Mouse (Mus musculus) cerebellum, postnatal 36 days (tissue): ENCODE results near the gene Mogat1.
"Not testable (repeated sequence)": the region's sequence is repeated elsewhere in the genome, so short reads cannot be mapped to it uniquely, and the experiment has no call there.

Source experiments
- DNase-seq, 2 experiments: peaks; one replicate each; pipeline ENCODE4 v3.0.0; 2021 to 2022; ENCODE audit warnings: mixed read lengths in 2 of 2

Mogat1 gene

DNA sequence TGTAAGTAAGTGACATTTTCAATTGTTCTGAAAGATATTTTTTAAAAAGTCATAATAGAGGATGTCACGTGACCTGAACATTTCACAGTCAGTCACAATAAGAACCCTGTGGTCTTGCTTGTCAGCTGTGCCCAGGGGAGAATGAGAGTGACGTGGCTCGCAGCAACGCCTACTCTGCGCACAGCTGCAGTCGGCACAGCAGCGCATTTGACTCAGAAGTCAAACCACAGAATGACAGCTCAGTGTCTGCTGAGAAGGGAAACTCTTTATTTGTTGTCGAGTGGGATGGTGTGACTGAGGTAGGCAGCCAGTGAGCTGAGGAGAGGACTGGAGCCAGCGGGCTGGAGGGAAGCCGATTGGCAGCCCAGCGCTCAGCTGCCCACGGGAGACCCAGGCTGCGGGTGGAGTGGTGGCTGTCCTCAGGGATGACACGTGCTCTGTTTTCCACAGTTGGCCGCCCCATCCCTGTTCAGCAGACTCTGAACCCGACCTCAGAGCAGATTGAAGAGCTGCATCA lies 26.8 kb downstream of the Mogat1 start:
- DNase-seq = peak; percentile 62 to 72

DNA sequence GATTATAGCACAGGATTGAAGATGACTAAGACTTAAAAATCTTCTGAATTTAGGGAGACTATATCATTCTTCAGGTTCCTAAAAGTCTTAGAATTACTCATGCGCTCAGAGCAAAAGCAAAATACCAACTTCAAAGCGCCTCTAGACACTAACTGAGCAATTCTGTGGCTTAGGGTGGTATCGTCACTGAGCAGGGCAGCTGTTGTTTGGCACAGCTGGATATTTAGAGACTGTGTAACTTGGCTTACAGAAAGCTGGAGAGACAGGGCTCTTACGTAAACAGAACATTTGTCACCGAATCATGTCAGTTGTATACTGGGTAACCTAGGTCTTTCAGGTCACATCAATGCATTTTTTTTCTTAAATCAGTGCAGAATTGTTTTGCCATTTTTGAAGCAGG lies 27.6 kb downstream of the Mogat1 start:
- no peak for DNase-seq

DNA sequence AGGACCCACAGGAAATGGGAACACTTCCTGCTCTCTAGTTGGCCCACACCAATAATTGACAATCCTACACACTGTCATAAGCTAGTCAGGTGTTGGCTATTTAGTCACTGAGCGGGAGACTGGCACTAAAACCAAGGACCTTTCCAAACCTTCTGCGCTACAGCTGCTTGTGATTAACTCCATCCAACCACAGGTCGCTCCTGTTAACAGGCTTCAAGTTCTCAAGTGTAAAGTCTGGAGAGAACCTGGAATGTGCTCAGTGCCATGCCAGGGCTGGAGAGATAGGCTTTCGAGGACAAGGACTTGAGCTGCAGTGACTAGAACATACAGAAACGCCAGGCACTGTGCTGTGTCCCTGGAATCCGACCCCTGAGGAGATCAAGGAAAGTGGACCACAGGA lies 28.4 kb downstream of the Mogat1 start:
- no peak for DNase-seq

DNA sequence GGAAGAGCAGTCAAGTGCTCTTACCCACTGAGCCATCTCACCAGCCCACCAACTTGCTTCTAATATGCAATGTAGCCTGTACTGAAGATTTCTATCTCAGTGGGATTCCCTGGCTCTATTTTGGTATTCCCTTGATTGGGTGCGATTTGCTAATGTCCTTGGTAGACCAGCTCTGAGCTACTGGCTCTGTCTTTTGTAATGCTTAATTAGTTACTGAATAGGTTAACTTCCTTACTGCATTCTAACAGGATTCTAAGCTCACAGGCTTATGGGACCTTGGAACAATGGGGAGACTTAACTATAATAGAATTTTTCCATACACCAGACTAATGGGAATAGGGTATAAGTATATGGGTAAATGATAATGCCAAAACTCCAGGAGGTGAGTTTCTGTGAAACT lies 32.8 kb downstream of the Mogat1 start:
- not testable (repeated sequence) for DNase-seq

DNA sequence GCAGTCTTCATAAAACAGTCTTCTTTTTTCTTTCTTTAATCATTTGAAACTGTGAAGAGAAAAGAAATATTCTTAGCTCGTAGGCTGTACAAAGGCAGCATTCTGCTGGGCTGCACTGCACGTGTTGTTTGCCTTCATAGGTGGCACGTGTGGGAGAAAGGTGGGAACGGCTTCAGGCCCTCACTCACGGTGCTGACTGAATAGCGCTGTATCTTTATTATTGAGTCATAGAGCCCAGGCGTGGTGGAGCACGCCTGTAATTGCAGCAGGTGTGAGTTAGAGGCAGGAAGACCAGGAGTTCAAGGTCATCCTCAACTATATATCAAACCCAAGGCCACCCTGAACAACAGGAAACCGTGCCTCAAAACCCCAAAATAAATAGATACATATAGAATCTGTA lies 35.5 kb downstream of the Mogat1 start:
- no peak for DNase-seq

DNA sequence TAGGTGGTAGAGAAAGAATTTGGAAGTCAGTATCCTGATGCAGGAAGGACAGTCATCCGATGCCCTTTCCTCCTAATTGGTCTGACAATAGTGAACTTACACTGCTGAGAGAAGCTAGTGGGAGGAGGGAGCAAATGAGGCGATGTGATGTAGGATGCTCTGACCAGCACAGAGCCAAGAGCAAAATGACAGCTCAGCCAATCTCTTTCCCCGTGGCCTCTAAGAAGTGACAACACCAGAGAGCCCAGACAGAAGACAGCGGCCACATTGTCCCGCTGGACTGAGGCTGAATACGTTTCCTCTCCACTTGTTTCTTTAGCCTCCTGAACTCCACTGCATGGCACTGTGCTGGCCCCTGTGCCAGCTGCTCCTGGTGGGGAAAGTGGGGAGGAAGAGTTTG lies 38.2 kb downstream of the Mogat1 start:
- no peak for DNase-seq

DNA sequence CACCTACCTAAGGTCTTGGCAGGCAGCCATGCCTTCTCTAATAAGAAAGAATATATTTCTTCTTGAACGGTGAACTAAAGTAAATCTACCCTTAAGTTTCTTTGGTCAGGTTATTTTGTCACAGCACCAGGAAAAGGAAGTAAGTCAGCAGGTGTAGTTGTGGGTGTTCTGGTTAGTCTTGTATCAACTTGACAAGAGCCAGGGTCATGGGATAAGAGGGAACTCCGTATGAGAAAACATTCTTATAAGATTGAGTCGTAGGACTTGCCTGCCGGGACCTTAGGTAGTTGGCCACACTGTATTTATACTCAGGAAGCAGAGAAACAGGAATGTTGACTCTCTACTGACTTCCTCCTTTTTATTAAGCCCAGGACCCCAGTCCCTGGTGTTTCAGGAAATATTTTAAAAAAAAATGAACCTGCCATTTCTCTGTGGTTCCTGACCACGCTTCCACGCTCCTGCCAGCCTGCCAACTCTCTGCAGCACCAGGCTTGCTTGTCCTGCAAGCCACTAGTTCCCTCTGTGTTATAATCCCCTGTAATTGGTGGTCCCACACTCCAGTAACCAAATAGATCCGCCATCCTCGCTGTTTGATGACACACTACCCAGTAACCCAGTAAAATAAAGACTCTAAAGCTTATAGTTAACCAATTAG lies 43.3 kb downstream of the Mogat1 start:
- no peak for DNase-seq

DNA sequence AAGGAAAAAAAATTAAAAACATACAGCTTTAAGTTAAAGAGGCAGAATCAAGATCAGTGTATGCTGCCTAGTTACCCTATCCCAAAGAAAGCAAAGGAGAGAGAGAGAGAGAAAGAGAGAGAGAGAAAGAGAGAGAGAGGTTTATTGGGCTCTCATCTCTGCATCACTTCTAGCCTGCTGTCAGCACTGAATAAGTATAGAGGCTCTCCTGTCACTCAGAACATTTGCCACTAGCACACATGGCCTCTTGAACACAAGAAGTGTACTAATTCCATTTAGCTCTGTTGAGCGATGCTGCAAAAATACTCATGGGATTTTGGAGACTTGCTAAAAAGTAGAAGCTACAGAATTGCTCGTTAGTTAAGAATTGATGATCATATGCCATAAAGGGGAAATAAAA lies 56.2 kb downstream of the Mogat1 start:
- DNase-seq = no peak

DNA sequence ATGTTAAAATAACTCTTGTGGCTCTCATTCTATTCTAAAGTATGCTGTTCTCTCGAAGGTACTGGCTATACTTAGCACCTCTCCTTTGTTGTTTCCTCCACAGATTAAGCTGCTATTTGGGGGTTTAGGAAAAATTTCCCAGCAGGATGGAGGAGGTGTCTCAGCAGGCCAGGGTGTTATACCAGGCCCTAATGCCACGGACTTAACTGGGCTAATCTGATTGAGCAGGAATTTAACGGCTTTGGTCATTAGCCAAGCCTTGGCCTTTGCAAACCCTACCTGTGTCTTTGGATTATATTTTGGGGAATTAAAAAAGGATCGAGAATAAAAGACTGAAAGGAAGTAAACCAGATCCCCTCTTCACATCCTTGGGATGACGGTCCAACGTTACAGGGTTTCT lies 56.6 kb downstream of the Mogat1 start:
- peak in 1 of 2 experiments; percentile 22 for DNase-seq

DNA sequence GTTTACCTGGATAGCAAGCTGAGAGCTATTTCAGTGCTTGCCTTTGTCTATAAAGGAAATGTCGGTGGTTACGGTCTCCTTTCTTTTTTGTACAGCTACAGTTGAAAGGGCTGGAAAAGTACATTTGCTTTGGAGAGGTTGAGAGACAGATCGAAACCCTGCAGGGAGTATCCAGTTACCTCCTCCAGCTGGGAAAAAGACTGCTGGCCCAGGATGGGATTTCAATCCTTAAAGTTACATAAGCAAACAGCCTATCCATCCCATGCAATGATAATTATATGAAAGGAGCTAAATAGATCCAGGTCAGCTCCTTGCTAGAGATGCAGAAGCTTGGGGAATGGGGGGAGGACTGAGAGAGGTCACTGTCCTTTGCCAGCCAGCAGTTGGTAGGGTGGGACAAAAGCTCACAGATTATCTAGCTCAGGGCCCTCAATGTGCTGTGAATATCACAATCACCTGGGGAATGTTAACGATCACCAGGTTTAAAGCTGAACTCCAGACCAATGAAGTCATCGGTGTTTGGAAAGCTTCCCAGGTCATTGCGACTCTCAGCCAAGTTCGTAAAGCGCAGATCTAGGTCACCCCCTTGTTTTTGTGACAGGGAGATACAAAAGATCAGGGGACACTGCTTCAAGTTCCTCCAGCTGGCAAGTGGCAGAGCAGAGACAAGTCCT lies 57.2 kb downstream of the Mogat1 start:
- peak; percentile 44 to 62 for DNase-seq

DNA sequence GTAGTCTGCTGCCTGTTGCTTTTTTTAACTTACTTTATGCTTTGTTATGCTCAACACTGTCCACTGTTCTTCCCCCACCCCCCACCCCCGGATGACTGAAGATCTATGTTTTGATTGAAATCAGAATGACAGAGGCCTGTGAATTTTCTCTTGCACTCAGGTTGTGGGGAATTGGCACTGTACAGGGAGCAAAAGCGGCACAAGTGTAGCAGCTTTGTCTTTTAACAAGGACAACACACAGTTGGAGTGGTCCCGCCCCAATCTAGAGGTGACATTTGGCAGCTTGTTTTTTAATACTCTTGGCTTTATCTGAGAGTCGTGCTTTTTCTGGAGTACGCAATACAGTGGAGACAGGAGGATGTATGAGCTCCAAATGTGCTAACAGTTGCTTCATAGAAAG lies 58.8 kb downstream of the Mogat1 start:
- DNase-seq = no peak

DNA sequence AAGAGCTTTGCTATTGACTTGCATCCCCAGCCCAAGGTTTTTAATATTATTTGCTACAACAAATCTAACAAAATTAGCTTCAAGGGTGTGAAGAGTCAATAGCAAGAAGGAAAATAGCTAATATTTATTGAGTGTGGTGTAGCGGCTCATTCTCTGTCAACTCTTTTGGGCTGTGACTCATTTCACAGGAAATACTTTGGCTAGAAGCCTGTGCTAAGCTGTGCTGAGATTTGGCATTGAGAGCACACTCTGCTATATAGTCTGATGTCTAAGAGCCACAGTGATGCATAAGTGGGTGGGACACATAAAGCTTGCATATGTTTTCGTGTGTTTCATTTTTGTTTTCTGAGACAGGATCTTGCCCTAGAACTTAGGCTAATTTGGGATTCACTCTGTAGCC lies 74.3 kb downstream of the Mogat1 start:
- no peak for DNase-seq

DNA sequence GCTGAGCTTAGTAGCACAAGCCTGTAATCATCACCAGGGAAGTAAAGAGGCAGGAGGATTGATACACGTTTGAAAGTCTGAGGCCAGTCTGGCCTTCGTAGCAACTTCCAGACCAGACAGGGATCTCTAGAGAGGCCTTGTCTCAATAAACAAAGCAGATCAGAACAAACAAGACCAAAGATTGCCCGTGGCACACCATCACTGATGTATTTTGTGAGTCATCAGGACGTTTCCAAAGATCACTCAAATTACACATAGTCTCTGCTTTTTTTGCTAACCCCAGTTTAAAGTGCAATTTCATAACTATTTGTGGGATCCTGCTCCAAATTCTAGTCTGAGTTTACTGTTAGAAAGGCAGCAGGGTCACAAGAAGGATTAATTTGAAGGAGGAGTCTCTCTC lies 76.2 kb downstream of the Mogat1 start:
- DNase-seq = no peak
